Comparison of ENCODE assay signal across 16 mouse cellular contexts in the genomic region with DNA sequence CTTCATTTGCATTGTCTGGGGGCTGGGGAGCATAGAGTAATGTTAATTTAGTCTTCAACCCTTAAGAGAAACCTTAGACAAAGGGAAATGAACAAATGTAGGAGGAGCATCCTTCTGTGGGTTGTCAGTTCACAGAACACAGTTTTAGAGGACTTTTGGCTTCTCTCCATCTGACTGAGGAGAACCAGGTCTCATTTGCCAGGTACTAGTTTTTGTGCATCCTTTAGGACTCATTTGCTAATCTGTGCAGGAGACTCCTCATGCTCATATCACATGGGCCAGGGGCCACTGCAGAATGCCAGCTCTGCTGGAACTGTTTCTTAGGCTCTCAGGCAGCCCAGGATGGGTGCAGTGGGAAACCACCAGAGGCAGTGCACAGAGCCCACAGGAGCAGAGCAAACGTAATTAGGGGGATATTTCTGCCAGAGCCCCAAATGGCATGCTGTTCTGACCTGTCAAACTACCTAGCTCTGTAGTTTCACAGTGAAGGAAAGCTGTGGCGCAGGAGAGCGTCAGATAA. TPM values are rescaled to one million over a fixed set of nuclear protein-coding genes. Genes with fewer than 3 reads are reported as not detected.
DNase-seq lines count a peak whose midpoint lies in the region; ATAC-seq and TF ChIP-seq lines count a peak whose summit lies in the region.
"Had no signal": no experiment of that assay in that cellular context is flagged by ENCODE, and none has a peak within 500 bp of the region (broad histone marks: within the 10 kb centered on the region; RNA-seq: fewer than 3 reads in every experiment).

No protein-coding gene starts in this region.

- H3K27ac ChIP-seq in forebrain, embryonic 14.5 days (ENCODE audit: low read depth, low read length), result peak overlapping the region; percentile 87
- H3K27ac ChIP-seq in midbrain, embryonic 10.5 days (replicated peaks), result 0 out of 2 replicates have a peak overlapping the region, but pooled peaks have one; percentile 9
- H3K27ac ChIP-seq in neural tube, embryonic 14.5 days (ENCODE audit: low read depth, low read length), result peak overlapping the region; percentile 78; the same call in 1 of the 2 replicates
- no peak overlapping the region for H3K27ac ChIP-seq in intestine, postnatal 0 days (ENCODE audit: low read depth, low read length)
- H3K27ac ChIP-seq: macrophage had no signal

- peaks cover 34% of the 10 kb centered on the region for H3K27me3 ChIP-seq in forebrain, embryonic 14.5 days (replicated peaks; ENCODE audit: control insufficient read depth, insufficient read depth, low read length)
- peaks cover 74% of the 10 kb centered on the region for H3K27me3 ChIP-seq in midbrain, embryonic 10.5 days (ENCODE audit: low read depth, poor library complexity, severe bottlenecking)
- peaks cover 12% of the 10 kb centered on the region for H3K27me3 ChIP-seq in neural tube, embryonic 14.5 days (ENCODE audit: control insufficient read depth, insufficient read depth, low read length)
- peaks cover 56% of the 10 kb centered on the region for H3K27me3 ChIP-seq in intestine, postnatal 0 days (replicated peaks; ENCODE audit: control insufficient read depth, insufficient read depth, low read length)

- peak; percentile 1; the same call in 1 of the 2 replicates for TF ChIP-seq CTCF in brain, embryonic 14.5 days (IDR thresholded peaks at IDR 0.05; ENCODE audit: borderline replicate concordance, extremely low read depth, insufficient read depth, insufficient read length)
- TF ChIP-seq CTCF in intestine, postnatal 0 days (IDR thresholded peaks at IDR 0.05; ENCODE audit: low read depth), result no peak

- peak overlapping the region; percentile 78 for H3K4me2 ChIP-seq in forebrain, embryonic 14.5 days (ENCODE audit: low read length)
- H3K4me2 ChIP-seq in neural tube, embryonic 14.5 days (ENCODE audit: low read depth, low read length), result peak overlapping the region; percentile 67
- H3K4me2 ChIP-seq in intestine, postnatal 0 days (replicated peaks; ENCODE audit: low read depth), result no peak overlapping the region

- H3K9me3 ChIP-seq in forebrain, embryonic 14.5 days (replicated peaks; ENCODE audit: control insufficient read depth, low read length), result no peaks in the 10 kb centered on the region
- no peaks in the 10 kb centered on the region for H3K9me3 ChIP-seq in midbrain, embryonic 10.5 days (replicated peaks)
- H3K9me3 ChIP-seq in neural tube, embryonic 14.5 days (ENCODE audit: control insufficient read depth, low read length), result no peaks in the 10 kb centered on the region
- H3K9me3 ChIP-seq in intestine, postnatal 0 days (ENCODE audit: control insufficient read depth), result no peaks in the 10 kb centered on the region

- ATAC-seq in forebrain, embryonic 14.5 days, result peak; percentile 21; the same call in 1 of the 2 replicates
- ATAC-seq in neural tube, embryonic 14.5 days (ENCODE audit: low read depth), result peak; percentile 48
- ATAC-seq in intestine, postnatal 0 days, result no peak

- peak overlapping the region; percentile 89 for H3K9ac ChIP-seq in forebrain, embryonic 14.5 days (ENCODE audit: low read length)
- H3K9ac ChIP-seq in neural tube, embryonic 14.5 days (replicated peaks; ENCODE audit: low read depth, low read length), result peak overlapping the region; percentile 8; the same call in 1 of the 2 replicates
- no peak overlapping the region for H3K9ac ChIP-seq in intestine, postnatal 0 days (ENCODE audit: low read depth, low read length)

- peak overlapping the region; percentile 51 for H3K4me3 ChIP-seq in forebrain, embryonic 14.5 days (ENCODE audit: low read depth, low read length)
- H3K4me3 ChIP-seq in midbrain, embryonic 10.5 days, result no peak overlapping the region; the same call in 1 of the 2 replicates
- peak overlapping the region; percentile 46 for H3K4me3 ChIP-seq in neural tube, embryonic 14.5 days (ENCODE audit: low read depth, low read length)
- no peak overlapping the region for H3K4me3 ChIP-seq in intestine, postnatal 0 days (ENCODE audit: low read depth, low read length)
- H3K4me3 ChIP-seq: myocyte had no signal

- TF ChIP-seq POLR2A in brain, embryonic 14.5 days (IDR thresholded peaks at IDR 0.05; ENCODE audit: borderline replicate concordance, extremely low read depth, insufficient read depth, insufficient read length, poor library complexity, severe bottlenecking), result no peak

- peaks cover 10% of the 10 kb centered on the region; the same call in 1 of the 2 replicates for H3K36me3 ChIP-seq in forebrain, embryonic 14.5 days (ENCODE audit: control insufficient read depth, insufficient read depth, low read length)
- no peaks in the 10 kb centered on the region for H3K36me3 ChIP-seq in midbrain, embryonic 10.5 days
- no peaks in the 10 kb centered on the region for H3K36me3 ChIP-seq in neural tube, embryonic 14.5 days (ENCODE audit: control insufficient read depth, insufficient read depth, low read length)
- no peaks in the 10 kb centered on the region for H3K36me3 ChIP-seq in intestine, postnatal 0 days (ENCODE audit: control insufficient read depth, insufficient read depth)

- H3K4me1 ChIP-seq in forebrain, embryonic 14.5 days (ENCODE audit: control insufficient read depth, insufficient read depth, low read length), result peaks cover 1% of the 10 kb centered on the region; the same call in 1 of the 2 replicates
- H3K4me1 ChIP-seq in midbrain, embryonic 10.5 days, result peaks cover 20% of the 10 kb centered on the region
- H3K4me1 ChIP-seq in neural tube, embryonic 14.5 days (ENCODE audit: control insufficient read depth, insufficient read depth, low read length), result peaks cover 3% of the 10 kb centered on the region; the same call in 1 of the 2 replicates
- no peaks in the 10 kb centered on the region for H3K4me1 ChIP-seq in intestine, postnatal 0 days (replicated peaks; ENCODE audit: control insufficient read depth, insufficient read depth, low read length)

- peak; percentile 63 for DNase-seq in brain, embryonic 14.5 days (ENCODE audit: low read depth)
- peak; percentile 59 for DNase-seq in forebrain, embryonic 14.5 days (ENCODE audit: low spot score)
- DNase-seq in midbrain, embryonic 10.5 days (ENCODE audit: low spot score), result no peak
- no peak for DNase-seq in adrenal gland, adult (ENCODE audit: inconsistent age in 2 of 2, low spot score in 1 of 2)
- no peak for DNase-seq in thymus, postnatal 14 days
- DNase-seq: cerebellum, adult 11-12 months; heart, postnatal 36 days; kidney, adult 18-20 months; kidney, postnatal 36 days; right cerebral cortex, adult 18-20 months had no signal

- WGBS in forebrain, embryonic 14.5 days, result 31% methylated on average over 3 of the region's 3 CpGs
- 27% methylated on average over 3 of the region's 3 CpGs for whole genome bisulfite sequencing in midbrain, embryonic 10.5 days
- WGBS in neural tube, embryonic 14.5 days, result 24% methylated on average over 3 of the region's 3 CpGs
- 40% methylated on average over 3 of the region's 3 CpGs for WGBS in intestine, postnatal 0 days

RNA-seq across cellular contexts. Expression of a gene that starts 5.2 kb away (rescaled TPM):
- 40.0 and 49.5 TPM in 2 replicates for polyA plus RNA-seq in brain, embryonic 14.5 days (2012; rRNA removed)
- 38.7 and 43.1 TPM in 2 replicates for polyA plus RNA-seq in forebrain, embryonic 14.5 days (2014; fragmentation: Nextera tagmentation; extraction: Ambion mirVana)
- polyA plus RNA-seq in midbrain, embryonic 10.5 days (2016; fragmentation: Nextera tagmentation; extraction: Ambion mirVana), result 4.0 and 13.4 TPM in 2 replicates
- 31.0 and 38.5 TPM in 2 replicates for polyA plus RNA-seq in neural tube, embryonic 14.5 days (2014; fragmentation: Nextera tagmentation; extraction: Ambion mirVana)
- polyA plus RNA-seq in intestine, postnatal 0 days (2015; fragmentation: Nextera tagmentation; extraction: Ambion mirVana), result not detected in 2 replicates
- polyA plus RNA-seq: liver, embryonic 16.5 days; macrophage; myocyte; spleen, adult 2 months had no signal

Comparison
In these comparisons a context has a peak if more than half of its experiments do, and no peak if none do; other contexts are left out.
1. DNase-seq: peak in brain, embryonic 14.5 days (single experiment) and forebrain, embryonic 14.5 days (single experiment); none in midbrain, embryonic 10.5 days (single experiment), adrenal gland, adult (0 of 2) and thymus, postnatal 14 days (single experiment).
2. H3K4me3 ChIP-seq: peak in forebrain, embryonic 14.5 days (single experiment) and neural tube, embryonic 14.5 days (single experiment); none in midbrain, embryonic 10.5 days (single experiment) and intestine, postnatal 0 days (single experiment).